Mouse (Mus musculus) lung, embryonic 15.5 days (tissue): ENCODE measurements at regions not wholly inside any gene's neighbourhood (a gene's known extent, or its start where the extent isn't known, plus 50 kb on each side); places are given as distances from the start of the nearest gene placed in this dataset.
"Not testable (repeated sequence)": the region's sequence is repeated elsewhere in the genome, so short reads cannot be mapped to it uniquely, and the experiment has no call there.

Source experiments
- ATAC-seq: fragments of 200-750 bp; cut with Nextera tagmentation; 2 replicates; pipeline ENCODE4 v1.8.0; 2017; ENCODE audit warnings: moderate number of reproducible peaks, borderline replicate concordance; ENCODE audit not compliant: low FRiP score, low TSS enrichment; ENCODE audit errors: extremely low read depth
- H3K27ac ChIP-seq: fragments of 300-500 bp; sonication (generic); 2 replicates; pipeline ENCODE4 v1.5.1; 2015; ENCODE audit warnings: moderate library complexity, mild to moderate bottlenecking, inconsistent platforms
- H3K27me3 ChIP-seq: fragments of 300-500 bp; sonication (generic); 2 replicates; pipeline ENCODE4 v1.6.1; 2015; ENCODE audit warnings: inconsistent platforms
- H3K36me3 ChIP-seq: fragments of 300-500 bp; sonication (generic); 2 replicates; pipeline ENCODE4 v1.6.1; 2015; ENCODE audit warnings: inconsistent platforms
- H3K4me1 ChIP-seq: fragments of 300-500 bp; sonication (generic); 2 replicates; pipeline ENCODE4 v1.6.1; 2015; ENCODE audit warnings: inconsistent platforms
- H3K4me2 ChIP-seq: fragments of 300-500 bp; sonication (generic); 2 replicates; pipeline ENCODE4 v1.6.1; 2015; ENCODE audit warnings: inconsistent platforms, mild to moderate bottlenecking, moderate library complexity
- H3K4me3 ChIP-seq: fragments of 300-500 bp; sonication (generic); 2 replicates; pipeline ENCODE4 v1.5.1; 2015; ENCODE audit warnings: mild to moderate bottlenecking, inconsistent platforms
- H3K9ac ChIP-seq: fragments of 300-500 bp; sonication (generic); 2 replicates; pipeline ENCODE4 v1.6.1; 2015; ENCODE audit warnings: inconsistent platforms
- H3K9me3 ChIP-seq: fragments of 300-500 bp; sonication (generic); 2 replicates; pipeline ENCODE4 v1.6.1; 2016; ENCODE audit warnings: inconsistent platforms
- WGBS: fragments of 180-500 bp; shearing (Covaris S2); methylation state at CpG from one replicate; pipeline ENCODE4 v1.1.7; 2015; 5-methylcytosine and 5-hydroxymethylcytosine counted together

GRCm38 (mm10) chr2:11086996-11087395 lies 84.9 kb upstream of the Prkcq start:
- ATAC-seq, result no peak
- WGBS, result 29% methylated on average over 1 of the region's 1 CpGs

GRCm38 (mm10) chr2:11099834-11100622 lies 71.9 kb upstream of the Prkcq start:
- not testable (repeated sequence) for H3K9ac ChIP-seq, H3K36me3 ChIP-seq, H3K27ac ChIP-seq, H3K27me3 ChIP-seq, H3K4me1 ChIP-seq, H3K9me3 ChIP-seq
- peak overlapping the region; percentile 28 for H3K4me3 ChIP-seq
- 29% methylated on average over 34 of the region's 34 CpGs for WGBS
- H3K4me2 ChIP-seq, result peak overlapping the region; percentile 53
- ATAC-seq, result peak; percentile 59; the same call in 1 of the 2 replicates

More at GRCm38 (mm10) chr2:11086996-11087395, 84.9 kb upstream of the Prkcq start:
- Histone ChIP-seq H3K4me1 (no peaks in the 10 kb centered on the region), H3K9me3 (no peaks in the 10 kb centered on the region), H3K36me3 (no peaks in the 10 kb centered on the region), H3K4me2 (no peak overlapping the region), H3K4me3 (no peak overlapping the region), H3K27me3 (no peaks in the 10 kb centered on the region), H3K27ac (no peak overlapping the region), H3K9ac (no peak overlapping the region)

DNA sequence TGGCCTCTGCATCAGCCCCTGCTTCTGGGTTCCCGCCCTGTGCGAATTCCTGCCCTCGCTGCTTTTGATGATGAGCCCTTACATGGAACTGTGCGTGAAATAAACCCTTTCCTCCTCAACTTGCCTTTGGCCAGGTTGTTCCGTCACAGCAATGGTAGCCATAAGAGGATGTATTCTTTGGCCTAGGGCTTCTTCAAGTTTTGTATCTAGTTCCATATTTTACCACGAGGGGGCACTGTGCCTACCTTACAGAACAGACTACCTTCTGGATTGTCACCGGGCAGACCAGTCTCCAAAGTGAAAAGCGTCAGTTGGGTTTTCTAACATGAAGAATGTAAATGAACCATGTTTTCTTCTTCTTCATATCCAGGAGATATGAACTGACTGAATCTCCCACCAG lies 58.7 kb upstream of the Prkcq start:
- no peak for ATAC-seq

DNA sequence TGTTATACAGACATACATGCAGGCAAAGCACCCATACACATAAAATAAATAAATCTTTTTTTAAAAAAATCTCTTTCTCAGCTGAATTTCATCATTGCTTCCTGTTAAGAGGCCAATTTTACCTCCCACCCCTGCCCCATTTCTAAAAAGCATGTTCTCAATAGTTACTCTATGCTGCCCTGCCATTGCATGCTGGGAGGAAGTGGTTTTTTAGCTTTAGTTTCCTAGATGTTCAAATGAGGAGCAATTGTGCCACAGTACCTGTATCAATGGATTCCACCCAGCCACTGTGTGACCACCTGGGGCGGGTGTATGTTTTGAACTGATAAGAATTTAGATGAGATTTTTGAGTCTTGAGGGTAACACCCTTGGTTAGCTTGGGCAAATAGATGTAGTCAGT lies 53.3 kb upstream of the Prkcq start:
- WGBS, result 78% methylated on average over 1 of the region's 1 CpGs
- Histone ChIP-seq H3K4me2 (no peak overlapping the region), H3K27ac (no peak overlapping the region), H3K9me3 (no peaks in the 10 kb centered on the region), H3K27me3 (no peaks in the 10 kb centered on the region), H3K4me3 (no peak overlapping the region), H3K4me1 (no peaks in the 10 kb centered on the region), H3K36me3 (no peaks in the 10 kb centered on the region), H3K9ac (no peak overlapping the region)
- ATAC-seq, result no peak

More for the DNA sequence above, 58.7 kb upstream of the Prkcq start:
- Histone ChIP-seq H3K4me2 (no peak overlapping the region), H3K4me1 (no peaks in the 10 kb centered on the region), H3K27me3 (no peaks in the 10 kb centered on the region), H3K9me3 (no peaks in the 10 kb centered on the region), H3K27ac (no peak overlapping the region), H3K9ac (no peak overlapping the region), H3K36me3 (no peaks in the 10 kb centered on the region), H3K4me3 (no peak overlapping the region)
- WGBS, result 34% methylated on average over 8 of the region's 8 CpGs

DNA sequence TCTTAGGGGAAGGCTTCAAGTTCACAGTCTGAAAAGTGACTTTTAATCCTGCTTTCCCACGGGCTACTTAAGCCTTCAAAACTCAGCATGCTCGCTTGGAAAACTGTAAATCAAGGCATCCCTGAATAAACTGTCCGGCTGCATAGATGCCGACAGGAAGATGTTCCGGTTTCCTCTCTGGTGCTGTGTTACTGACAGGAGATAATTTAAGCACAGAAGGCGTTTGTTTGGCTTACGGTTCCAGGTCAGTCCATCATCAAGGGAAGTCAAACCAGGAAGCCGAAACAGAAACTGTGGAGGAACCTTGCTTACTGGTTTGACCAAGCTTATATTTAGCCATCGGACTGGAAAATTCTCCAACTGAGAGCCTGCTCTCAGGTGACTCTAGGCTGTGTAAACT lies 52.6 kb upstream of the Prkcq start:
- 39% methylated on average over 9 of the region's 9 CpGs for WGBS
- Histone ChIP-seq H3K4me3 (no peak overlapping the region), H3K36me3 (no peaks in the 10 kb centered on the region), H3K27ac (no peak overlapping the region), H3K4me1 (no peaks in the 10 kb centered on the region), H3K9ac (no peak overlapping the region), H3K4me2 (no peak overlapping the region), H3K27me3 (no peaks in the 10 kb centered on the region), H3K9me3 (no peaks in the 10 kb centered on the region)
- no peak for ATAC-seq
